Mouse (Mus musculus) spleen, adult 2 months (tissue): ENCODE data around the gene B3galnt1. TPM values are rescaled to one million over a fixed set of nuclear protein-coding genes. Genes with fewer than 3 reads are reported as not detected.
"Not testable (repeated sequence)": the region's sequence is repeated elsewhere in the genome, so short reads cannot be mapped to it uniquely, and the experiment has no call there.

Source experiments
- DNase-seq, 2 experiments: peaks; one replicate each; pipeline versions ENCODE4 v3.0.0 to v3.0.0-alpha.2; 2012 to 2021; ENCODE audit warnings: low spot score in 2 of 2, low read depth in 1 of 2
- H3K27ac ChIP-seq: fragments of 200-500 bp; 2 replicates; pipeline ENCODE4 v1.5.1; 2012; ENCODE audit warnings: low read length, inconsistent platforms; ENCODE audit not compliant: insufficient read depth
- H3K27me3 ChIP-seq: fragments of 200-500 bp; 2 replicates; pipeline ENCODE4 v1.6.1; 2012; ENCODE audit warnings: mild to moderate bottlenecking, moderate library complexity, low read length, inconsistent platforms; ENCODE audit not compliant: control insufficient read depth, insufficient read depth
- H3K36me3 ChIP-seq: fragments of 200-500 bp; 2 replicates; pipeline ENCODE4 v1.6.1; 2012; ENCODE audit warnings: mild to moderate bottlenecking, low read length, inconsistent platforms; ENCODE audit not compliant: control insufficient read depth, insufficient read depth
- H3K4me1 ChIP-seq: fragments of 200-500 bp; 2 replicates; pipeline ENCODE4 v1.6.1; 2011; ENCODE audit warnings: inconsistent platforms; ENCODE audit not compliant: control insufficient read depth, insufficient read depth, insufficient read length
- H3K4me3 ChIP-seq: fragments of 200-500 bp; 2 replicates; pipeline ENCODE4 v1.5.1; 2011; ENCODE audit warnings: mild to moderate bottlenecking, inconsistent platforms; ENCODE audit not compliant: insufficient read depth, insufficient read length; ENCODE audit errors: extremely low read depth
- CTCF ChIP-seq: fragments of 200-500 bp; IDR thresholded peaks from 2 replicates; pipeline ENCODE4 v1.5.1; 2011; ENCODE audit warnings: mild to moderate bottlenecking, inconsistent platforms; ENCODE audit not compliant: insufficient read depth, insufficient read length, insufficient replicate concordance; ENCODE audit errors: extremely low read depth
- POLR2A ChIP-seq: fragments of 200-500 bp; IDR thresholded peaks from 2 replicates; pipeline ENCODE4 v1.6.1; 2011; ENCODE audit warnings: low read depth, low read length, inconsistent platforms
- WGBS: fragments of 180-500 bp; shearing (Covaris S2); methylation state at CpG from one replicate; pipeline ENCODE4 v1.1.7; 2018; 5-methylcytosine and 5-hydroxymethylcytosine counted together
- polyA plus RNA-seq: library from polyadenylated mRNA; depleted of rRNA; stranded (reverse); fragments of >200 nt; gene quantifications from 2 replicates; pipeline ENCODE4 v1.2.3, GENCODE M21; 2012

Gene B3galnt1
- polyA plus RNA-seq, 1 experiment = 1.5 TPM

DNA sequence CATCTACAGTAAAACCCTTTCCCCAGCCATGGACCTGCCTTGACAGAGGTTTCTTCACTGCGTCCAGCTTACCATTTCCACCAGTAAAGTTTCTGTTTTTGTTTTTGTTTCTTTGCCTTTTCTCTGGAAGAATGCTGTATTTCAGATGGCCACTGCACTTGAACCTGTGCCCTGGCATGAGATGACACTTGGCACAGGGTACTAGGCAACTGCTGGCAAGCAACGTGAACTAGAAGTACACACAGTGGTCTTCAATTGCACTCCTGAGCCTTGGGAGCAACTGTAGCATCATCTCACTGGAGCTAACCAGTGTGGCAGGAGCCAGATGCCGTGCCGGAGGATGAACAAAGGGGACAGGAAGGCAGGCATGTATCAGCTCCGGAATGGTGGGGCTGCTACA lies 26.2 kb downstream of the B3galnt1 start:
- no peak for DNase-seq
- 86% methylated on average over 5 of the region's 5 CpGs for WGBS
- no peak for TF ChIP-seq POLR2A
- no peaks in the 10 kb centered on the region for H3K27me3 ChIP-seq
- H3K36me3 ChIP-seq = no peaks in the 10 kb centered on the region
- H3K4me1 ChIP-seq = no peaks in the 10 kb centered on the region
- no peak overlapping the region for H3K27ac ChIP-seq
- no peak overlapping the region for H3K4me3 ChIP-seq

DNA sequence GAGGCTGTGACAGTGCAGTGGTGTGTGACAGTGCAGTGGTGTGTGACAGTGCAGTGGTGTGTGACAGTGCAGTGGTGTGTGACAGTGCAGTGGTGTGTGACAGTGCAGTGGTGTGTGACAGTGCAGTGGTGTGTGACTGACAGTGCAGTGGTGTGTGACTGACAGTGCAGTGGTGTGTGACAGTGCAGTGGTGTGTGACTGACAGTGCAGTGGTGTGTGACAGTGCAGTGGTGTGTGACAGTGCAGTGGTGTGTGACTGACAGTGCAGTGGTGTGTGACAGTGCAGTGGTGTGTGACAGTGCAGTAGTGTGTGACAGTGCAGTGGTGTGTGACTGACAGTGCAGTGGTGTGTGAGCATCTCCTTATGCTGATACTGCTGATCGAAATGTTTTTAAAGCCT lies 33.2 kb downstream of the B3galnt1 start:
- not testable (repeated sequence) for H3K27me3 ChIP-seq, DNase-seq, H3K4me3 ChIP-seq, H3K27ac ChIP-seq, H3K36me3 ChIP-seq, H3K4me1 ChIP-seq
- 83% methylated on average over 1 of the region's 1 CpGs for WGBS

DNA sequence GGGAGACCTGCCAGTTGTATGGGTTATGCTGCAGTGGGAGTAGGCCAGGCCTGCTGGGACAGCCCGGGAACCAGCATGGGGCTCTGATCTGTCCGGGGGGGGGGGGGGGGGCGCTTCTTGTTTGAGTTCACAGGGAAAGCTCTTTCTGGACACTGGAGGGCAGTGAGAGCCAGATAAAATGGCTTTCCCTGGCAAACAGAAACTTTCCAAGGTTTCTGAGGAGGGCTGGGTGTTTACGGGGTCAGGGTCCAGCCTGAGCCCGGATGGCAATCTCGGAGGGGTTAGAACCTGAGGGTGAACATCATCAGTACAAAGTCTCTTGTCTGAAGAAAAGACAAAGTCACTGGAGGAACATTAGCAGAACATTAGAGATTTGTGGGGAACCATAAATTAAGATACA lies 35.4 kb downstream of the B3galnt1 start:
- no peak overlapping the region for H3K27ac ChIP-seq
- 95% methylated on average over 6 of the region's 6 CpGs for WGBS
- no peak for TF ChIP-seq CTCF
- TF ChIP-seq POLR2A = no peak

DNA sequence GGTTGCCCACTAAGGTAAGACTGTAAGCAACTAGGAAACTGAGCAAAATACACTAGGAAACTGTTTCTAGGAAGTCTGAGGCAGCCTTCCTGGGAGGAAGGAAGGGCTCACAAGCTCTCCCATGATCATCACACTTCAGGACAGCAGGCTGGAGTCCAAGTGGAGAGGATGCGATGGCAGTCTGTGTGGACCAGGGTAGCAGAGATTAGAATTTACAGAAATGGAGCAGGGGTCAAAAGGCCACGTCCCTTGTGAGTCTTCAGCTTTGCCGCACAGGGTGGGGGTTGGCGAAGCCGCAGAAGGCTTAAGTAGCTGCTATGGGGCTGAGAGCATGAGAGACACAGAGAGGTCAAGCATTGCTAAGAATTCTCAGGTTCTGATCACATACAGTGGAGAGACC lies 37.1 kb downstream of the B3galnt1 start:
- TF ChIP-seq POLR2A (no peak), CTCF (no peak)
- H3K27ac ChIP-seq = no peak overlapping the region
- H3K4me1 ChIP-seq = no peaks in the 10 kb centered on the region; the same call in 1 of the 2 replicates
- H3K27me3 ChIP-seq = no peaks in the 10 kb centered on the region
- H3K36me3 ChIP-seq = no peaks in the 10 kb centered on the region
- no peak for DNase-seq
- H3K4me3 ChIP-seq = no peak overlapping the region
- WGBS = 94% methylated on average over 5 of the region's 5 CpGs

More for the DNA sequence above, 35.4 kb downstream of the B3galnt1 start:
- no peak for DNase-seq
- Histone ChIP-seq H3K27me3 (no peaks in the 10 kb centered on the region), H3K4me3 (no peak overlapping the region), H3K4me1 (no peaks in the 10 kb centered on the region; the same call in 1 of the 2 replicates), H3K36me3 (no peaks in the 10 kb centered on the region)

DNA sequence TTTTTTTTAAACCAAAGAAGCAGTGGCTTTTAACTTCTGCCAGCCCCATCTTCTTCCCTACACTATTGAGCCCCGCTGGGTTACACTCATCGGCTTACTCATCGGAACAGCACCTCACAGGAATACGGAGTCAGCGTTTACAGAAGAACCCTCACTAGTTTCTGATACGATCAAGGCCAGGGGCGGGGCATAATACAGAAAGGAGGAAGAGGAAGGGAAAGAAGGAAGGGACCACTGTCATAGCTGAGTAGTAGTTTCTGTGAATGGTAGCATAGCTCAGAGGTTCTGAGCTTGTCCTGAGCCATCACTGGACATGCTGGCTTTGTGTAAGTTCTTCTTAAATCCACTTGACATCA lies 38.8 kb downstream of the B3galnt1 start:
- Histone ChIP-seq H3K27ac (no peak overlapping the region), H3K4me3 (no peak overlapping the region), H3K36me3 (no peaks in the 10 kb centered on the region), H3K4me1 (no peaks in the 10 kb centered on the region; the same call in 1 of the 2 replicates), H3K27me3 (no peaks in the 10 kb centered on the region)
- WGBS = 39% methylated on average over 7 of the region's 7 CpGs
- TF ChIP-seq POLR2A = no peak
- no peak for TF ChIP-seq CTCF
- DNase-seq = no peak

DNA sequence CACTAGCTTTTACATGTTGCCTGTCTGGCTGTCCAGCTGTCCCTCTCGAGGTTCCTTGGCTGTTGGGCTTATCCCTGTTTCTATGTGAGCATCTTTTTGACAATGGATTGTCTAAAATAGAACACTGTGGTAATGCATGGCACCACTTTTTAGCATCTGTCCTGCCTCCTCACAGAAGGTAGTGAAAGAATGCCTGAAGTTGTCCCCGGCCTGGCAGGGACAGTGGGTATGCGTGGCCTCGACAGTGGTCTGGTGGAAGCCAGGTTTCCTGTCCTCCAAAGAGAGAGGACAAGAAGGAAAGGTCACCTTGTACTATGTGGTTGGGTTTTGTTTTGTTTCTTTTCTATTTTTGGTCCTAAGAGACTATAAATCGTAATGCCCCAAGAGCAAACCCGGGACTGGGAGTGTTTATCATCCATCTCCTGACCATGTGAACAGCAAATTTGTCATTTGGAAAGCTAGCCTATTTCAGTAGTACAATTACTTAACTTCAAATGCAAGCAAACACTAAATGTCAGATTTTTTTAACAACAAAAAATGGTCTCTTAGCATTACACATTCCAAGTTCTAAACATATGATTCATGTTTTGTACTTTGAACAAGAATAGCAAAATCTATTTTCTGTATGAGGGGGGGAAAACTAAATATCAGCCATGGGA lies 39.3 kb downstream of the B3galnt1 start:
- TF ChIP-seq CTCF (no peak), POLR2A (no peak)
- no peak for DNase-seq
- Histone ChIP-seq H3K36me3 (no peaks in the 10 kb centered on the region), H3K27me3 (no peaks in the 10 kb centered on the region), H3K4me1 (no peaks in the 10 kb centered on the region; the same call in 1 of the 2 replicates), H3K27ac (no peak overlapping the region), H3K4me3 (no peak overlapping the region)
- 72% methylated on average over 6 of the region's 6 CpGs for WGBS

DNA sequence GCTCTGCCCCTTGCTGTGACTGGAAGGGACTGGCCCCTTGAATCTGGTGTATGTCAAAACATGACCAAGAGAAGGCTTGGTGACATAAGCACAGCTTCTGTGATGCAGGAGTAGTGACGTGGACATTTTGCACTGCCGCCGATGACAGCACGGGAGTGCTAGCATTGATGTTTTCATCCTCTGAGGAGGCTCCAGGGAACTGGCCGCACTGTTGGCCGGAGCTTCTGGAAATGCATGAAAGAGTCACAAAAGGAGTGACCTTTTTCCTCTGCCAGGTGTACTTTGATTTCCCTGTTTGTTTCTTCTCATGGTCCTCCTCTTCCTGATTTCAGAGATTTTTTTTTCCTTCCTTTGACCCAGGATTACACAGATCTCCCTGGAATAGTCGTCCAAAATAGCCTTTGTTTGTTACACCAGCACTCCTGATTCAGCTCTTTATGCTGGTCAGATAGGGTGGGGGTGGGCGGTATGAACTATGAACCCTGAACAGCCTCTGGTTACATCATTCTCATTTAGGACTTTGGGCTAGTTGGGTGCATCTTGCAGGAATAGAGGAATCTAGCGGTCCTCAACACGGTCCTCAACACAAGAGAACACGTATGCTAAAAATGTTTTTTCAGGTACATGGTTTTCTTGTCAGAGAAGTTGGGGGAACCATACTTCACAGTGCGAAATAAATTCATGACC lies 42.5 kb downstream of the B3galnt1 start:
- Histone ChIP-seq H3K36me3 (no peaks in the 10 kb centered on the region), H3K4me1 (no peaks in the 10 kb centered on the region; the same call in 1 of the 2 replicates), H3K27ac (no peak overlapping the region), H3K4me3 (no peak overlapping the region), H3K27me3 (no peaks in the 10 kb centered on the region)
- WGBS = 91% methylated on average over 12 of the region's 12 CpGs
- no peak for TF ChIP-seq POLR2A
- TF ChIP-seq CTCF = no peak
- no peak for DNase-seq
